Mouse (Mus musculus): ENCODE measurements at regions not wholly inside any gene's neighbourhood (a gene's known extent, or its start where the extent isn't known, plus 50 kb on each side); places are given as distances from the start of the nearest gene placed in this dataset.

- DNase-seq (ENCODE audit: low spot score in 2 of 2): no peak
Measured at GRCm38 (mm10) chr11:71887211-71887610, 137.5 kb downstream of the Wscd1 start.

DNA sequence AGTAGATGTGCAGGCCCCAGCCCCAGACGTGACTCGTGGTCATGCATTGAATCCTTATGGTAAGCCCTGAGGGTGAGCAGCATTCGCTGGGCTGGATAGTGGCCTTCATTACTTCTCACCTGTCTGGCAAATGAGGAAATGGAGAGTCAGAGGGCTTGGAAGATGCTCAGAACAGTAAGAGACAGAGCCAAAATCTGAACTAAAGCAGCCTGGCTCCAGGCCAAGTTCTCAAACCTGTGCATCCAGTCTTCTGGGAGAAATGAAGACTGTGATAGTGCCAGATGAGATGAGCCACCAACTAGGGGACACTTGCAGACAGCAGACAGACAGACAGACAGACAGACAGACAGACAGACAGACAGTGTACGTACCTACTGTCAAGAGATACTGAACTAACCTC is 137.1 kb downstream of the Wscd1 start:
- no peak for DNase-seq (ENCODE audit: low spot score in 2 of 2)

- no peak for DNase-seq (ENCODE audit: low spot score in 2 of 2)
Measured at GRCm38 (mm10) chr11:71884861-71885260, 135.1 kb downstream of the Wscd1 start.

GRCm38 (mm10) chr11:71881841-71882240 is 132.1 kb downstream of the Wscd1 start:
- DNase-seq (ENCODE audit: low spot score in 2 of 2): no peak

DNA sequence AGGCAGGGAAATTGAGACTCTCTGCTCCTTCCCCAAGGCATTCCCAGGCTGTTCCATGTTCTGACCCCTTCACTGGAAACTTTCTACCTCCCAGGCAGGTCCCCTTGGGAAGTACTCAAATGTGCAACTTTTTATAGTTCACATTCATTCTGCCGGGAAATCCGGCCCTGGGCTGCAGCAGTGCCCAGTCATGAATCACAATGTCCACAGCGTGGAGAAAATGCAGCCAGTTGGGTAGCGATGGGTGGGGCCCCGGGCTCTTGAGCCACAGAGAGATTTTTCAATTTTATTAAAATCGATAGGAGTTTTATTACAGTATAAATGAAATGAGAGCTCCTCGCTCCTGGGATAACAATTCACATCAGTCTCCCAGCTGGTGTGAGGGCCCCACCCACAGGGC is 121.6 kb downstream of the Wscd1 start:
- DNase-seq (ENCODE audit: low spot score in 2 of 2): no peak

- no peak for DNase-seq (ENCODE audit: low spot score in 2 of 2)
Measured at GRCm38 (mm10) chr11:71866690-71867089, 117.0 kb downstream of the Wscd1 start.

DNA sequence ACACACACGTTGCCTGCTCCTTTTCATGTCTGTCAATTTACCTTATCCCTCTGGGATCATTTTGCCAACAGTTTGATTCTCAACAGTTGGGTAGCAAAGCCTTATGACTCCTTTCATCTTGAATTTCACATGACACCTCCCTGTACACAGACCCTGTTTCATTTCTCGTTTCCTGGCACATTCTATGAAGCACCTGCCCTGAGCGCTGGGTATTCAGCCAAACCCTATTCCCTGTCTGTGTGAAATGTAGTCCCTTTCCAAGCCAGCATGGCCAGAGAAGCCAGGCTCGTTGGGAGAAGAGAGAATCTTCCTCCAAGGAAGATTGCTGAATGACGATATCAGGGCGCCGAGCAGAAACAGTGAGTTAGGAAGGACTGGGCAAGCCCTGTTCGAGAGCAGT is 108.2 kb downstream of the Wscd1 start:
- DNase-seq (ENCODE audit: low spot score in 2 of 2): no peak

DNA sequence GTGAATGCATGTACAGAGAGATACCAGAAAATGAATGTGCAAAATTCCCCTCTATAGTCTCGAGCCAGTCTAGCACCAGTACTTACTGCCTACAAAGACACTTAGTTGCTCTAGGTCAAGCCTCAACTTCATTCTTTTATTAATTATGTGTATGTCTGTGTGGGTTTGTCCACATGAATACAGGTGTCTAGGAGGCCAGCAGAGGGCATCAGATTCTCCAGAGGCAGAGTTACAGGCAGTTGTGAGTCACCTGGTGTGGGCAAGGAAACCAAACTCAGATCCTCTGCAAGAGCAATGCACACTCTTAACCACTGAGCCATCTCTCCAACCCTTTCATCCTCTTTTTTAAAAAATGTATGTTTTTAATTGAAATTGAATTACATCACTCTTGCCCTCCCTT is 105.8 kb downstream of the Wscd1 start:
- DNase-seq (ENCODE audit: low spot score in 2 of 2): no peak

DNA sequence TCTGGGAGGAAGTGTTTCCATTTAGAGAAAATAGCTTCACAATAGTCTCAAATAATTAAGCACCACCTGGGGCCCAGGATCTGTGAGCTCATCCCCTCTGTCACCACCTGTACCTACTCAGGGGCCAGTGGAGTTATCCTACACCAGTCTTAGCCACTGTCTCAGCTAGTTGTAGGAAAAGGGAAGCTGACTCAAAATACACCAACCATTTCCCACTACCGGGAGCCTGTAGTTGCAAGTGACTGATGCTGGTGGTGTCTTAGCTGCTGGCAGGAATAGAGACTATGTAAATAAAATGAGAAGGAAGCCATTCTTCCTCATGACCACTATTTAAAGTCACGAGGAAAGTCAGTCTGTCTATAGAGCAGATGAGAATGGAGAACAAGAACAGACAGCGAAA is 105.3 kb downstream of the Wscd1 start:
- no peak for DNase-seq (ENCODE audit: low spot score in 2 of 2)

GRCm38 (mm10) chr11:71847684-71848367 is 98.1 kb downstream of the Wscd1 start:
- no peak for DNase-seq (ENCODE audit: low spot score in 2 of 2)

- DNase-seq (ENCODE audit: low spot score in 2 of 2): no peak
Measured at GRCm38 (mm10) chr11:71846496-71846895, 96.8 kb downstream of the Wscd1 start.

DNA sequence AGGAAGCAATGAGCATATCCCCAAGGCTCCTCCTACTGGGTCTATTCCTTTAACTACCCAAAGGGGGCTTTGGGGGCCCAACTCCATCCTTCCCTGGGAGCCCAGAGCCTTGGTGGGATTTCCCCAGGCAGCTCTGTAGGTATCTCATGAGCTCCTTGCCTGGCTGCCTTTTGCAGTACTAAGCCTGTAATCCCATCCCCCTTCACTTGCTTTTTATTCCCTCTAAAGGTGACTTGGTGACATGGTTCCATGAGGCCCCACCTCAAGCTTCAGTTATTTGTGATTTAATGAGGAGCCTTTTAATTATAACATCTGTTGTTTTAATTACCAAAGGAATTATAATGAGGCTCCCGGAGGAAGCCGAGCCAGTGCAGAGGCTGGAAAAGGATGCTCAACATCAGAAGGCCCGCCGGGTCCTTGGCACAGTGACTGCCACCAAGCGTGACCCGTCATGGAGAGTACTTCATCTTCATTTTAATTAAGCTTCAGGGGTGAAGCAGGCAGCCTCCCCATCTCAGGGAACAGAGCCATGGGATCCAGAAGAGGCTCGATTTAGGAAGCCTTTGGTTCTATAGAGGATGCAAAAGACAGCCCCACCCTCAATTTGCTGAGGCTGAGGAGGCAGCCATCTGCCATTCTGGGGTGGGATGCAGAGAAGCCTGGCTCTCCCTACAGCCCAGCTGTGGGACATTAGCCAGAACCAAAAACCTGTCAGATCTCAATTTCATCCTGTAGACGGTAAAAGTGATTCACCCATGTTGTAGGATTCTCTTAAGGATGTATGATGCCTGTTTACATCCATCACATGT is 91.1 kb downstream of the Wscd1 start:
- DNase-seq (ENCODE audit: low spot score in 2 of 2): no peak

All from left cerebral cortex, adult 8-10 months (tissue).